Mouse (Mus musculus) ovary, postnatal 36 days (tissue): ENCODE data around the gene Cd248.

ENCODE experiments used
- DNase-seq: peaks from one replicate; pipeline ENCODE4 v3.0.0; 2022; ENCODE audit warnings: low spot score, mixed read lengths

Cd248 gene

GRCm38 (mm10) chr19:5052166-5052822, 15.6 kb upstream of the Cd248 start:
- no peak for DNase-seq

GRCm38 (mm10) chr19:5052853-5053252, 15.0 kb upstream of the Cd248 start:
- DNase-seq: no peak

GRCm38 (mm10) chr19:5053909-5054308, 14.0 kb upstream of the Cd248 start:
- DNase-seq: no peak

GRCm38 (mm10) chr19:5056251-5056650, 11.6 kb upstream of the Cd248 start:
- no peak for DNase-seq

GRCm38 (mm10) chr19:5057876-5058775, 9.8 kb upstream of the Cd248 start:
- DNase-seq: no peak

GRCm38 (mm10) chr19:5058801-5059771, 8.8 kb upstream of the Cd248 start:
- no peak for DNase-seq

- DNase-seq: no peak
Observed at GRCm38 (mm10) chr19:5060365-5061330, 7.2 kb upstream of the Cd248 start.

- no peak for DNase-seq
Observed at GRCm38 (mm10) chr19:5062041-5062440, 5.8 kb upstream of the Cd248 start.

GRCm38 (mm10) chr19:5062446-5062845, 5.4 kb upstream of the Cd248 start:
- DNase-seq: no peak

- DNase-seq: no peak
Observed at GRCm38 (mm10) chr19:5065104-5065503, 2.8 kb upstream of the Cd248 start.

GRCm38 (mm10) chr19:5067040-5067799, 658 bp upstream of the Cd248 start:
- no peak for DNase-seq

GRCm38 (mm10) chr19:5068570-5069234, 824 bp downstream of the Cd248 start:
- DNase-seq: no peak

- no peak for DNase-seq
Observed at GRCm38 (mm10) chr19:5069486-5069885, 1.6 kb downstream of the Cd248 start.

GRCm38 (mm10) chr19:5069978-5070377, 2.1 kb downstream of the Cd248 start:
- no peak for DNase-seq

- DNase-seq: no peak
Observed at GRCm38 (mm10) chr19:5071077-5071476, 3.2 kb downstream of the Cd248 start.

GRCm38 (mm10) chr19:5071545-5072369, 3.9 kb downstream of the Cd248 start:
- DNase-seq: peak; percentile 78

GRCm38 (mm10) chr19:5072389-5073019, 4.6 kb downstream of the Cd248 start:
- no peak for DNase-seq

GRCm38 (mm10) chr19:5073028-5073427, 5.2 kb downstream of the Cd248 start:
- no peak for DNase-seq
